Mouse (Mus musculus): ENCODE measurements around the gene Ldlrad2.
A peak's percentile ranks its signal among the peaks of the same experiment; 100 is the strongest.

Gene Ldlrad2

DNA sequence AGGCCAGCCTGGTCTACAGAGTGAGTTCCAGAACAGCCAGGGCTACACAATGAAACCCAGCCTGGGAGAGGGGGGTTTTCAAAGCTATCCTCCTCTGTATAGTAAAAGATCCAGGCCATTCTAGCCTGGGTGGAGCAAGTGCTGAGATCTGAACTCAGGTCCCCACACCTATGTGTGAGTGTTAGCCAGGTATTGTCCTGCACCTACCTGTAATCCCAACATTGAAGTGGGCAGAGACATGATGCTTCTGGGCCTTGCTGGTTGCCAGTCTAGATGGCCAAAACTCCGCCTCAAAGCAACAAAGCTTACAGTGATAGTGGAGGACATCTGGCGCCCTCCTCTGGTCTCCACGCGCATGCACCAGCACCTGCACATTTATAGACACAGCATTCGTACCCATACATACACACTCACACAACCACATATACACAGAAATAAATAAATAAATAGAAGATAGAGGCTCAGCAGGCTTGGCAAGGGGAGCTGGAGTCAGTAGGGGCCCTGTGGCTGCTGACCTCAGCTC lies 28.3 kb downstream of the Ldlrad2 start:
- DNase-seq (ENCODE audit: low spot score) = peak; percentile 77

DNA sequence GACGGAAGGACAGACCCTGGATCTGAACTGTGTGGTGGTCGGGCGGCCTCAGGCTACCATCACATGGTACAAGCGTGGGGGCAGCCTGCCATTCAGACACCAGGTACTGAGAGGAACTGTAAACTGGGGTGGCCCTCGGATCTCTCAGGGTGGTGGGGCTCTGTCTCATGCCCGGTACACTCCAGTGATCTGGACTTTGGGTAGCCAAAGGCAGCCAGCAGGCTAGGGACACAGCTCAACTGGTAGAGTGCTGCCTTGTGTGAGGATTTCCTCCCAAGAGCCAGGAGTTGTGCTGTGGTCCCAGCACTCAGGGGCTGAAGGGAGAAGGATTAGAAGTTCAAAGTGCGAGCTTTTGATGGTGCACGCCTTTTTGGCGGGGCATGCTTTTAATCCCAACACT lies 28.8 kb downstream of the Ldlrad2 start:
- DNase-seq (ENCODE audit: low spot score) = no peak

DNA sequence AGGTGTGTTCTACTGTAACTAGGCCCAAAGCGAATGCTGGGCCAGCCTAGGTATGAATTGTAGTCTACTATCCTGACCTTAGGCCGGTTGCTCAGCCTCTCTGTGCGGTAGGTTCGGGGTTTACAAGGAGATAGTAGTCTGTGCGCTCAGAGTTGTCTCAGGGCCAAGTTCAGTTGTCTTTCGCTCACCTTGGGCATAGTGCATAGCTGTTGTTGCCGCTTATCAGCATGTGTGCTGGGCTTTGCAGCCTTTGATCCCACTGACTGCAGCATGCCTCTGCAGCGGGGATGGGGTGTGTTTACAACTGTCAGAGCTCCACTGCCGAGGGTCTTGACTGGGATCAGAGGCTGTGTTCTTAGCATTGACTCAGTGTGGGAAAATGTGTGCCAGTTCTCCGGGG lies 31.4 kb downstream of the Ldlrad2 start:
- no peak for DNase-seq (ENCODE audit: low spot score)

- no peak for DNase-seq (ENCODE audit: low spot score)
Observed at GRCm38 (mm10) chr4:137540356-137540755, 34.0 kb downstream of the Ldlrad2 start.

GRCm38 (mm10) chr4:137527872-137528271 lies 46.5 kb downstream of the Ldlrad2 start:
- DNase-seq (ENCODE audit: low spot score) = no peak

- no peak for DNase-seq (ENCODE audit: low spot score)
Observed at GRCm38 (mm10) chr4:137527368-137527767, 47.0 kb downstream of the Ldlrad2 start.

- DNase-seq (ENCODE audit: low spot score) = no peak
Observed at GRCm38 (mm10) chr4:137525426-137525825, 48.9 kb downstream of the Ldlrad2 start.
